Mouse (Mus musculus) mouse embryonic stem cell (cell line): ENCODE measurements around the gene Abhd2.
"Not testable (repeated sequence)": the region's sequence is repeated elsewhere in the genome, so short reads cannot be mapped to it uniquely, and the experiment has no call there.

ENCODE experiments used
- in situ Hi-C, 2 experiments: fragments of 300-500 bp; cut with MboI; formaldehyde crosslinking; loops; 1 replicate in 1 of 2; 3 replicates in 1 of 2; pipeline ENCODE4 v1.14.3; 2019 to 2020; ENCODE audit warnings: low sequenced_read_pairs in 2 of 2, low pct_unique_long_range_greater_than_20kb in 1 of 2, mixed read lengths in 1 of 2; ENCODE audit not compliant: unreplicated experiment in 1 of 2

Gene Abhd2

GRCm38 (mm10) chr7:79256716-79257115 lies 16.3 kb upstream of the Abhd2 start:
- in situ Hi-C loops: no loop called here

- in situ Hi-C loops: no loop called here
Observed at GRCm38 (mm10) chr7:79258981-79259542, 13.9 kb upstream of the Abhd2 start.

DNA sequence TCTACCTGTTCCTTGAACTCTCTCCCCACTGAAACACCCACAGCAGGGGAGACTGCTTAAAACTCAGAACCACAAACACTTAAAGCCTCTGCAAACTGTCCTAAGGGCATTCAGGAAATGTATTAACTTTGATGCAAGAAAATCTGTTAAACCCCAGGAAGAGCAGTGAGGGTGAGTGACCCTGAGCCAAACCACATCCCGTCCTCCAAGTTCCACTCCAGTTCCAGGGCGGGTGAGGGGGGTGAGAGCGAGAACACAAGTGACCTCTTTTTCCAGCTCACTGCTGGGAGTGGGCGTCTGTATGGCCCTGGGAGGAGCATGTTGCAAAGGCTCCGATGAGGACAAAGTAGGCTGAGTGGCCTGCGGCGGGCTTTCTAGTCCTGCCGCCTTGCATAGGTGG lies 10.5 kb upstream of the Abhd2 start:
- in situ Hi-C loops: no loop called here

DNA sequence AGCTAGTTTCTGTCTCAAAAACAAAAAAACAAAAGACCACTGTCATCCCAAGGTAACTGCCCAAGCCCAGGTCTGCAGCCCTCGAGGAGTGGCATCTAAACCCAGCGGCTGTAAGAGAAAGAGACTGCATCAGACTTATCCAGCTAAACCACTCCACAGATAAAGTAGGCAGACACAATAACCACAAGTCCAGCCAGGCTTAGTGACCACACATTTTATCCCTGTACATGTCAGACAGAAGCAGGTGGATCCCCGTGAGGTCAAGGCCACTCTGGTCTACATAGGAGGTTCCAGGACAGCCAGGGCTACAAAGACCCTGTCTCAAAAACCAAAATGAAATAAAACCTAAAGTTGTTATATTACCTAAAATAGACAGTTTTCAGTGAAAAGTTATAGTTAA lies 9.2 kb upstream of the Abhd2 start:
- in situ Hi-C loops: no loop called here

DNA sequence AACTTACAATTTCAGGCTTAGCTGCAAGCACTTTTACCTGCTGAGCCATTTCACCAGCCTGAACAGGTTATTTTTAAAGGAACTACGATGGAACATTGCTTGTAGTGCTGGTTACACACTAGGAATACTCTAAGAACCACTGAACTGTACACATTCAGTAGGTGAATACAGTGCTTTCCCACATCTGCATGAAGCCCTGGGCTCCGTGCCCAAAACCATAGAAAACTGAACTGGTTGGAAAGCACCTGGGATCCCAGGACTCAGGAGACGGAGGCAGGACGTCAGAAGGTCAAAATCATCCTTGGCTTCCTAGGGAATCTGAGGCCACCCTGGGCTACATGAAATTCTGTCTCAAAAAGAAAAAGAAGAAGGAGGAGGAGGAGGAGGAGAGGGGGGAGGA lies 6.8 kb upstream of the Abhd2 start:
- in situ Hi-C loops: no loop called here

GRCm38 (mm10) chr7:79267690-79268388 lies 5.2 kb upstream of the Abhd2 start:
- in situ Hi-C loops: no loop called here

- in situ Hi-C loops: no loop called here
Observed at GRCm38 (mm10) chr7:79268897-79269296, 4.1 kb upstream of the Abhd2 start.

DNA sequence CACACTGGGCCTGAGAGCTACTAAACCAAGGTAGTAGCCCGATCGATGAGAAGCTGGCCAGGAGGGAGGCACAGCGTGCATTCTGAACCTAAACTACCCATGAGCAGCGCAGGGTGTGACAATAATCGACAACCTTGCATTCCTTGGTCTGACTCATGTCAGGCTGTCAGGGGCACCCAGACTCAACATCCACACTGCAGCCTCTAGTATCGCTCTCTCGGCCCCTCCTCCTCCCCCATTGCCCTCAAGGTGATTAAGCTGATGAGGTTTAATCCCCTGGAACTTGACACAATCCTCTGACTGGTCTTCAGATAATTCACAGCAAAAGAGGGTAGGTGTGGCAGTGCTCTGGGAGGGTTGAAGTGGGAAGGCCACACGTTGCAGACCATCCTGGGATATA lies 3.6 kb upstream of the Abhd2 start:
- in situ Hi-C loops: no loop called here

DNA sequence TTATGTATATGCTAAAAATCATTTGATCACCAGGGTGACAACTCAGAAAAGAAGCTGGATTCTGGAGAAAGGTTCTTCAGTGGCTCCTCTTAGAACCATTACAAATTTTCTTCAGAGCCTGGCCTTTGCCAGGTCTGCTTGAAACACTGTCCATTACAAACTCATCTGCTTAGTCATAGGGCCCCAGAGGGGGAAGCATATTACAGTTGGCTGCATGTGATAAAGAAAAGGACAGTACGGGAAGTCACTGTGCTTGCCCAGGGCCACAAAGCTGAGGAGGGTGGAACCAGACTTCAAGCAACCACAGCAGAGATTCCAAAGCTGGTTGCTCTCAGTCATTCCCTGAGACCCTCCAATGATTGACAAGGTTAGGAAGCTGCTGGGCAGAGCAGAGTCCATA lies 3.1 kb upstream of the Abhd2 start:
- in situ Hi-C loops: no loop called here

DNA sequence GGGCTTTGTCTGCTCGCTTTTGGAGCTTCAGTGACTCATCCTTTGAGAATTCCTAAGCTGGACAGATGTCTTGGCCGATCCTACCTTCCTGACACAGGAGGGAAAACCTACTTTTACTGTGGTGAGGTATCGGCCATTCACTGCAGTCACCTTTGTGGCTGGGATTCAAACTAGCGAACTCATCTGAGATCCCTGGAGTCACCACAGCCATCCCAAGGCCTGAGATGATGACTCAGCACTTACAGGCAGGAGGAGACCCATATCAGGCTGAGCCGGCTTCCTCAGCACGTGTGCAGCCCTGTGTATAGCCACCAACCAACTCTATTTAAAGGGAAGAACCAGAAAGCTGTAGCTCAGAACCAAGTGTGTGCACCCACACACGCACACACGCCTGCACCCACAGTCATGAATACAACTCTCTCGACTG lies 2.0 kb upstream of the Abhd2 start:
- in situ Hi-C loops: no loop called here

DNA sequence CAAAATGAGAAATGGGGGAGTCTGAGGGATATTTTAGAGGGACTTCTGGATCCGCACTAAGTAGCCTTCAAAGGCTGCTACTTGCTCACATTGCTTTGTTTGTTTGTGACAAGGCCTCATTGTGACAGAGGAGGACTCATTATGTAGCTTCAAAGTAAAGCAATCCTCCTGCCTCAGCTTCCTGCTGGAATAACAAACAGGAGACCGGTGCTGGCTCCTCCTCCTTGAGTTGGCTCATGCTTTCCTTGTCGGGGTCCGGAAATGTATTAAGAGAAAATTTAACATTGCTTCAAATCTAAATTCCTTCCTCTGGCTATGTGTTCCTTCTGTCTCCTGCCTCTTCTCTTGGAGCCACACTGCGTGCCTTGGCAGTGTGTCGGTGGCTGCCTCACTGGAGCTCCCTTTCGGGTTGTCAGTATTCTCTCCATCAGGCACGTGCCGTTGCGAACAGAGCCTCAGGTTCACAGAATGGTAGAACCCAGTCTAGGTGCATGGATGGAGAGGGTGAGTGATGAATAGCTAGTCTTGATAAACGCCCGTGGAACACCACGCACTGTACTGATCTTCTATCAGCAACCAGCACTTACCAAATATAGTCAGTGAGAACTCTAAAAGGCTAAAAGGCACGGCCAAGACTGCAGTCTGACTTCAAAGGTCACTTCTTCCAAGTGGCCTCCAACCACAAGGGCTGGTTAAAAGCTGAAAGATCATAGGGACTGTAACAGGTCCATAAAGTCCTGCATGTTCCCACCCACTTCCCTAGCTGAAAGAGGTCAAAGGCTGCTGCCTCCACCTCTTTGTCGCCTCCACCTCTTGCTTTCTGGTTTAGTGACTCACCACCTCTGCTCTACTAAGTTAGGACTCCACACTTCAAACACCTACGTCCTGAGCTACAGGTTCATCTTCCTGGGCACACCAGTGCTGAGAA lies 874 bp upstream of the Abhd2 start:
- in situ Hi-C loops: no loop called here

DNA sequence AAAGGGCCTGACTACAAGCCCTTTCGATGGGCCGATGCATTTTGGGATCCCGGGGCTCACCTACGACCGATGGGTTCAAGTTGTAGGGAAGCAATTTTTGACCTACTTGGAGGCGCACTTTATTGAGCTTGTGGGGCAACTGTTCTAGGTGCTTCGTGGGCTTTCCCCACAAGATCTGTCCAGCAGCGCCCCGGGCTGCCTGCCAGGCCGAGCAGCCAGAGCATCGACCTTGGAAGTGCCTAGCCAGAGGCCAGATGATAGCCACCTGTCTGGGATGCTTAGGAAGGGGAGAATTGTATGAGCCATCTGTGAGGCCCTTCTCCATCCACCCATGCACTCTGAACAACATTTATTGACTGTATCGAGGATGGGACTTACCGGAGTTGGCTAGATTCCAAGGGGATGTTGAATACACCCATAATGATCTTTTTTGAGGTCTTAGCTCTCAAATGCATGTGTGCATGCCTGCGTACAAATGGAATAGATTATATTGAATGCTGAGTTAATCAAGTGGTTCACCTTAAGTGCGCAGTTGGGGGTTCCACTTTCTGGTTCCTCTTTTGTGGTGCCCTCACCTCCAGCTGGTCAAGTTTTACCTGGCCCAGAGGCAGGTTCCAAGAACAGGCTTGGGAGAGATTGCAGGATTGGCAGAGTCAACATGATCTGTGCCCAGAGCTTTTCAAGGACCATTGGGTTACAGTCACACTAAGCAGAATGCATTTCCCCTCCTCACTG lies 906 bp downstream of the Abhd2 start:
- in situ Hi-C loops: no loop called here

- in situ Hi-C loops: no loop called here
Observed at GRCm38 (mm10) chr7:79274473-79275010, 1.5 kb downstream of the Abhd2 start.

DNA sequence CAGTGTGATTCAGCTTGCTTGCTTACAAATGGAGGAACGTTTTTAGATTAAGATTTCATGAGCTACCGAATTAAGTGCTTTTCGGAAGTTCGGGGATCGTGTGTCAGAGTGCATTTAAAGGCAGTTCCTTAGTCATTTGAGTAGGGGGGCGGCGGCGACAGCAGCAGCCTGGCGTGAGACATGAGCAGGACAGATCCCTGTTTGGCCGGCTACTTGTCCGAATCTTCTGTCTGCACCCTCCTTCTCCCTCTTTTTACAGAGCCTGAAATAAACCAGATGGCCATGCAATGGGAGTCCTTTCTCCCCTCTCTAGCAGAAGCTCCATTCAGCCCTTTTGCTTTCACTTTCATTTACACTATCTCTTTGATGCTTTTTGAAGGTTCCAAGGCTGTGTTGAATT lies 2.3 kb downstream of the Abhd2 start:
- in situ Hi-C loops: no loop called here

GRCm38 (mm10) chr7:79278432-79278831 lies 5.4 kb downstream of the Abhd2 start:
- in situ Hi-C loops: no loop called here

GRCm38 (mm10) chr7:79279376-79280029 lies 6.5 kb downstream of the Abhd2 start:
- in situ Hi-C loops: no loop called here

GRCm38 (mm10) chr7:79282883-79283670 lies 10.1 kb downstream of the Abhd2 start:
- in situ Hi-C loops: no loop called here

DNA sequence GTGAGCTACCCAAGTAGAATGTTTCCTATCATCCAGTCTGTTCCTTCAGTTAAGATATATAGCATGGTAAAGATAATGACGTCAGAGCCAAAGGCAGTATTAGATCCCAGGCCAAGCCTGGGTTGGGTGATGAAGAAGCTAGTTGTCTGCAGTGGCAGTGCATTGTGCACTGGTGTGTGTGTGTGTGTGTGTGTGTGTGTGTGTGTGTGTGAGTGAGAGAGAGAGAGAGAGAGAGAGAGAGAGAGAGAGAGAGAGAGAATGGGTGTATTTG lies 10.6 kb downstream of the Abhd2 start:
- in situ Hi-C loops: not testable (repeated sequence)
